Mouse (Mus musculus) E14TG2a.4 (cell line): ENCODE measurements around the gene H2-M10.1.
"Not testable (repeated sequence)": the region's sequence is repeated elsewhere in the genome, so short reads cannot be mapped to it uniquely, and the experiment has no call there.

Experiments
- CTCF ChIP-seq: conservative IDR thresholded peaks from 2 replicates; pipeline ENCODE4 v1.5.1; 2014; ENCODE audit warnings: low read length
- NANOG ChIP-seq: IDR thresholded peaks from 2 replicates; pipeline ENCODE4 v1.6.1; 2014; ENCODE audit warnings: borderline replicate concordance, low read length, mixed read lengths
- POU5F1 ChIP-seq: IDR thresholded peaks from 2 replicates; pipeline ENCODE4 v1.6.1; 2014; ENCODE audit warnings: low read length, borderline replicate concordance

DNA sequence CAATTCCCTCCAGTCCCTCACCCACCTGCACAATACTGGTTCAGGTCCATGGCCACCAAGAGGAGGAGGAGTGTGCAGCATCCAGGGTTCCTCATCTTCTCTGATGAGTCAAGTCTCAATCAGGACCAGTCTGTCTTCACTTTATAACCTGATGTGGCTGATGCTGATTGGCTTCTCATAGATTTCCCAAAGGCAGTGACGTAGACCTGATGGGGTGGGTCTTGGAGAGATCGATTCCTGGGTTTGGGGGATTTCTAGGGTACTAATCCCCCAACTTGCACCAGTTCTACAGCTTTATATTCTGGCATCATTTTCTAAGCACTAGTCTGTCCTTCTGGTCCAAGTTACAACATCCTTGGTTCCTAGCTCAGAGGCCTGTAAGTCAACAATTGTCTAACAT lies 42.4 kb upstream of the H2-M10.1 start, which contains the start of gene H2-M10.3:
- TF ChIP-seq CTCF, POU5F1, NANOG: not testable (repeated sequence)
